Mouse (Mus musculus) hematopoietic multipotent progenitor cell, adult 10-12 weeks (in vitro differentiated cells): ENCODE measurements around the gene Zswim9. TPM values are rescaled to one million over a fixed set of nuclear protein-coding genes. Genes with fewer than 3 reads are reported as not detected.

ENCODE experiments used
- polyA plus RNA-seq: library from polyadenylated mRNA; stranded (reverse); fragments of >175 nt; gene quantifications from 2 replicates; pipeline ENCODE4 v1.2.3, GENCODE M21; 2012; ENCODE audit warnings: low replicate concordance

Gene Zswim9
- 1.3 and 3.0 TPM in 2 replicates for polyA plus RNA-seq

DNA sequence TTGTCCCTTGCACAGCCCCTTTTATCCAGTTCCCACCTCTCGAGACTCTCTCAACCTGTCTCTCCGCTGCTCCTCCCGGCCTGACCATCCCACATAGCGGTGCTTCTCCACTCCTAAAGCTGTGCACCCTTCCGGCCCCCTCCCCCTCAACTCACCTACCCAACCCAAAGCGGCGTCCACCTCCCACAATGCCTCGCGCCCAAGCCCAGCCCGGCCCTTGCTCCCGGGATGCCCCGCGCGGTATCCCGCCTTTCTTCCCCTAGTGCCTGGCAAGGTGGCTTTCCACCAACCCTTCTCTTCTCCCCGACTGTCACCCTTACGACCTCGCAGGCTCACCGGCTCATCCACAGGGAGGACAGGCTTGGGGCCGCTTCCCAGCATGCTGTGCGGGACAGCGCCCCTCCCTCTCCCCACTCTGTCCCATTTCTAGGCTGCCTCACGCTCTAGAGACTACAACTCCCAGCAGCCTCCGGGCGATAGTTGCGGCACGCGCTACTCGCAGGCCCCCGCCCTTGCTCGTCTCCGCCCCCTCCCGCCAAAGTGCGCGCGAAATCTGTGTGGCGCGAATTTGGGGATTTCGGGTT, at the start of gene Zswim9:
Gene Zswim9 (minus strand): TSS at position 414 of the 584 bp plus-strand sequence.

DNA sequence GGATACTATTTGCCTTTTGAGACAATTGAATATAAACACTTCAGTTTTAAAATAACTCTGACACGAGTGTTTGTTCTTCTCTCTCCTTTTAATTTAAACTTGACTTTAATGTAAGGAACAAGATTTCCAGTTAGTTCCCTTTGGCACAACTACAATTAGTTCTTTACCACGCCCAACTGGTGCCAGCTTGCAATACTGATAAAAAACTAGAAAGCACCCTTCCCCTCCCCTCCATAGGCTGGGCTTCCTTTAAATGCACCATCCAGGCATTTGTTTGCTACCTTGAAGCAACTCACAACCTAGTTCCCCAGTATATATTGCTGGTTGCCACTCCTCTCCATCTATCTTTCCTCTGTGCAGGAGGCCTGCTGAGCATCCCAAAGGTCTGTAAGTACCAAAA, 45.8 kb upstream of the Zswim9 start, which contains the start of gene Pla2g4c:
Gene Pla2g4c (plus strand): TSS at position 340 of the 400 bp plus-strand sequence.

GRCm38 (mm10) chr7:13277081-13277480, 1.4 kb downstream of the Zswim9 start, which contains the start of gene Lig1:
Lig1 (plus strand) TSS chr7:13277283.

GRCm38 (mm10) chr7:13212720-13213119, 65.8 kb downstream of the Zswim9 start, which contains the start of gene Vmn1r89:
Vmn1r89 (plus strand) TSS chr7:13213020.

Other genes with a start within 250 kb of the Zswim9 start
- 60.7 and 267 TPM in 2 replicates for gene Chmp2a, start 243.9 kb downstream of the Zswim9 start, polyA plus RNA-seq
- gene Ube2m, start 240.4 kb downstream of the Zswim9 start, polyA plus RNA-seq, result 85.1 and 106 TPM in 2 replicates
- 0.93 and 2.4 TPM in 2 replicates for gene Mzf1, start 224.0 kb downstream of the Zswim9 start, polyA plus RNA-seq
- gene Vmn1r85, start 183.5 kb downstream of the Zswim9 start, polyA plus RNA-seq, result not detected in 2 replicates
- gene Vmn1r86, start 158.8 kb downstream of the Zswim9 start, polyA plus RNA-seq, result not detected in 2 replicates
- not detected in 2 replicates for gene Vmn1r87, start 138.6 kb downstream of the Zswim9 start, polyA plus RNA-seq
- not detected in 2 replicates for gene Vmn1r88, start 119.2 kb downstream of the Zswim9 start, polyA plus RNA-seq
- gene Vmn1r89, start 65.7 kb downstream of the Zswim9 start, polyA plus RNA-seq, result not detected in 2 replicates
- 9.6 and 22.9 TPM in 2 replicates for gene Lig1, start 1.4 kb downstream of the Zswim9 start, polyA plus RNA-seq
- gene Pla2g4c, start 45.9 kb upstream of the Zswim9 start, polyA plus RNA-seq, result 0.17 TPM in 1 of 2 replicates, not detected in the other
- not detected in 2 replicates for gene Cabp5, start 119.4 kb upstream of the Zswim9 start, polyA plus RNA-seq
- not detected in 2 replicates for gene Bsph1, start 172.1 kb upstream of the Zswim9 start, polyA plus RNA-seq